16 mouse cellular contexts compared by ENCODE assay signal in the genomic region with DNA sequence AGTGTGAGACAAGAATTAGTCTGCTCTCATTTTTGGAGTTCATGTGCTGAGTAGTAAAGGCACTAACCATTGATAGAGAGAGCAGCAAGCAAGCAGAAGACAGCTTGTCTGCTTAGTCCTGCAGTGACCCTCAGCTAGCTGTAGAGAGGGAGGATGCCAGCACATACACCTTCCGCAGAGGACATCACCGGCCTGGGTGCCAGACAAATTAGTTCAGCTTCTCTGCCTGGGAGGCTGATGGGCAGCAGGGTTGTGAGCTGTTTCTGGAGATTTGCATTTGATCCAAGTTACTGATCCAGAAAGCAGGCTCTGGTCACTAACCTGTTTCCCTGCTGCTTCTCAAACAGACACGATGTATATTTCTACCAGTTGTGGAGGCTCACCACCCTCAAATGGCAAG. TPM values are rescaled to one million over a fixed set of nuclear protein-coding genes. Genes with fewer than 3 reads are reported as not detected.
"Had no signal": no experiment of that assay in that cellular context is flagged by ENCODE, and none has a peak within 500 bp of the region (broad histone marks: within the 10 kb centered on the region; RNA-seq: fewer than 3 reads in every experiment).

No protein-coding gene starts in this region.

- H3K9me3 ChIP-seq: liver, embryonic 13.5 days had no signal

- H3K4me1 ChIP-seq: liver, embryonic 13.5 days had no signal

- H3K4me3 ChIP-seq: liver, embryonic 13.5 days had no signal

- H3K36me3 ChIP-seq: liver, embryonic 13.5 days had no signal

- DNase-seq: kidney, adult 9 months; kidney, postnatal 14 days; layer of hippocampus, postnatal 36 days; liver, embryonic 13.5 days; lung, adult 2 months; lung, postnatal 14 days; lung, postnatal 4 days; midbrain, embryonic 14.5 days; thymus, adult 18-20 months; thymus, postnatal 36 days had no signal

- H3K27me3 ChIP-seq: liver, embryonic 13.5 days had no signal

- H3K27ac ChIP-seq: liver, embryonic 13.5 days had no signal

RNA-seq across cellular contexts. Expression of a gene that starts 38.9 kb away (rescaled TPM):
- total RNA-seq: liver, adult 2 months; megakaryocyte progenitor cell, adult 5-6 weeks; megakaryocyte-erythroid progenitor cell, adult 5-6 weeks had no signal
- polyA plus RNA-seq: liver, adult 2 months; liver, embryonic 13.5 days; liver, embryonic 16.5 days; lung, embryonic 16.5 days; small intestine, adult 2 months had no signal
